Mouse (Mus musculus) adipose tissue, adult 10 weeks (tissue): ENCODE data around the gene Cct7. TPM values are rescaled to one million over a fixed set of nuclear protein-coding genes. Genes with fewer than 3 reads are reported as not detected.

Experiments used
- polyA plus RNA-seq: library from polyadenylated mRNA; stranded (reverse); fragments of 350-450 nt; fragmentation: Illumina TruSeq; extraction: RNeasy Lipid Tissue Mini Kit (QIAGEN cat#74804); gene quantifications from one replicate; pipeline ENCODE4 v1.2.3, GENCODE M21; 2014; ENCODE audit warnings: low read depth, low replicate concordance

Cct7 gene
- polyA plus RNA-seq: 114 TPM

GRCm38 (mm10) chr6:85450697-85451663 lies at the start of gene Cct7:
Gene Cct7 (plus strand): TSS chr6:85451514.

GRCm38 (mm10) chr6:85423836-85424379 lies 27.4 kb upstream of the Cct7 start, which contains the start of gene Noto:
Gene Noto (plus strand): TSS chr6:85423886.

GRCm38 (mm10) chr6:85431842-85432431 lies 19.4 kb upstream of the Cct7 start, which contains the start of gene Smyd5:
Gene Smyd5 (plus strand): TSS chr6:85431989.

GRCm38 (mm10) chr6:85451664-85452410 lies 523 bp downstream of the Cct7 start, which contains the start of gene Pradc1:
Gene Pradc1 (minus strand): TSS chr6:85451970.

GRCm38 (mm10) chr6:85502911-85503250 lies 51.6 kb downstream of the Cct7 start, which contains the start of gene Fbxo41:
Gene Fbxo41 (minus strand): TSS chr6:85502994.

GRCm38 (mm10) chr6:85513531-85513910 lies 62.2 kb downstream of the Cct7 start, which contains the start of gene Egr4:
Gene Egr4 (minus strand): TSS chr6:85513589.

Other genes with a start within 250 kb of the Cct7 start
- gene Sfxn5, start 118.1 kb upstream of the Cct7 start, polyA plus RNA-seq: 8.2 TPM
- gene Rab11fip5, start 76.9 kb upstream of the Cct7 start, polyA plus RNA-seq: 22.9 TPM
- not detected for gene Noto, start 27.6 kb upstream of the Cct7 start, polyA plus RNA-seq
- gene Smyd5, start 19.5 kb upstream of the Cct7 start, polyA plus RNA-seq: 16.6 TPM
- gene Pradc1, start 456 bp downstream of the Cct7 start, polyA plus RNA-seq: 13.2 TPM
- 0.06 TPM for gene Fbxo41, start 51.5 kb downstream of the Cct7 start, polyA plus RNA-seq
- not detected for gene Egr4, start 62.1 kb downstream of the Cct7 start, polyA plus RNA-seq
- gene Alms1, start 136.0 kb downstream of the Cct7 start, polyA plus RNA-seq: 2.1 TPM